Mouse (Mus musculus): Measurements from ENCODE around the gene Dmp1.

The Dmp1 gene

DNA sequence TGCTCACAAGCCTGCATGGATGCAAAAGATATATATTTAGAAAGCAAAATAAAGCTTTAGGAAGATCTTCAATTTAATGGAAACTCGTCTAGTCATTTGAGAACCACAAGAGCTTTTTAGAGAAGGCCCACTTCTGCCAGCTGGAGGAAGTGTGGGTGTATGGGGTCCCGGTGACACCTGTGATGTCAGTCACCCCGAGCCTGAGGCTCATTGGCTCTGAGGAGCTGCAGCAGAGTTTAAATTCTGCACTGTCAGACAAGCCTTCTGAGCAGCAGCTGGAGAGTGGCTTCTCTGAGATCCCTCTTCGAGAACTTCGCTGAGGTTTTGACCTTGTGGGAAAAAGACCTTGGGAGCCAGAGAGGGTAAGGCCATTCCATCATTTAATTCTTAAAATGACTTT is at the start of gene Dmp1:
TSS of gene Dmp1 (plus strand) at position 263 of the 400 bp plus-strand sequence.
- CTCF ChIA-PET = interaction anchor here in 1 of 4 experiments (0.9 kb wide), 1 partner anchor 128 kb away, joined by 3 read pairs; no protein-coding TSS in a partner anchor
- POLR2A ChIA-PET = no interaction called here

DNA sequence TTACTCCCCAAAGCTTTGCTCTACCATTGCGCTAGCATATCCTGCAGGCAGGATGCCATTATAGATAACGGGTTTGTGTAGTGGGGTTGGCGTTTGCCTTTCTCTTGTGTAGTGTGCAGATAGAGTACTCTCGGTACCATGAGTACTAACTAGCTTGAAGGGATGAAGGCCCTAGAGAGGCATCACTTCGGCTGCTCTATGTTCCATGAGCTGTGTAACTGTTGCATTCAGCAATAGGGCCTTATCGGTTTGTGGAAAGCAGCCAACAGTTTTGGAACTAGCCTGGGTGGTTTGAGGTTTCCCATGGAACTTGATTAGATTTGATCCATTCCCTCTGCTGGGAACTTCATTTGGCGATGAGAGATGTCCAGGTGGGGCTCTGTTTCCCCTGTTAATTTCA is 44.7 kb upstream of the Dmp1 start:
- ChIA-PET CTCF (interaction anchor here in 2 of 4 experiments (0.6 kb wide), 3 partner anchors 17 to 1184 kb away, joined by 4 to 7 read pairs (median 4); no protein-coding TSS in a partner anchor), POLR2A (interaction anchor here in 1 of 4 experiments (0.7 to 1.0 kb wide), 2 partner anchors 51 to 187 kb away, joined by 3 read pairs; no protein-coding TSS in a partner anchor)

DNA sequence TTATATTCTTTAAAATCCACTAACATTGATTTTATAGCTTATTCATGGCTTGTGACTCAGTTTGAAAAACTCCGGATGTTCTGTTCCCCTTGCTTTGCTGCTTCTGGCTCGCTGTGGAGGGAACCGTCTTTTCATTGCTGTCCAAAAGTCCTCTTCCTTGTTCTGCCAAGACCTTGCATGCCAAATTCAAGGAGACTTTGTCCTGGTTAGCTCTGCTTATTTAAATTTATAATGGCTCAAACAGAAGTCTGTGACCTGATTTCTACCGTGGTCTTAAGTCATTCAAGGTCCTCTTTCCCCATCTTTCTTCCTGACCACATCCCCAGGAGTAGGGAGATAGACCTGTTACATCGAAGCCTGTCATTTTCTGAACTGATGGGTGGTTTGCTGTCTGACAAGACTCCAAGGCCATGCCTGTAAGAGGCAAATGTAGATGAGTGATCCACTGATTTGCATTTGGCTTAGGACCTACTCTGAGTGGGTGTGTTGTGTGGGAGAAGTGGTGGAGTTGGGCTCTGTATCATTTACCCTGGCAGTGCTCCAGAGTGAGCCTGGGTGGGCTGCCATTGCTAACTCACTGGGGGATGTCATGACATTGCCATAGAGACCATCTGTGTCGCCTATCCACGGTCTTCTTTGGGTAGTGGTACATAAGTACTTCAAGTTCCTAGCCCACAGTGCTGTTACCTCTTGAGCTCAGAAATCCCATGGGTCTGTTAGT is 43.9 kb upstream of the Dmp1 start:
- ChIA-PET POLR2A (interaction anchor here in 2 of 4 experiments (0.7 to 1.0 kb wide), 2 partner anchors 23 to 188 kb away, joined by 3 to 4 read pairs; no protein-coding TSS in a partner anchor), CTCF (interaction anchor here in 1 of 4 experiments (0.6 kb wide), 1 partner anchor 1183 kb away, joined by 4 read pairs; no protein-coding TSS in a partner anchor)

DNA sequence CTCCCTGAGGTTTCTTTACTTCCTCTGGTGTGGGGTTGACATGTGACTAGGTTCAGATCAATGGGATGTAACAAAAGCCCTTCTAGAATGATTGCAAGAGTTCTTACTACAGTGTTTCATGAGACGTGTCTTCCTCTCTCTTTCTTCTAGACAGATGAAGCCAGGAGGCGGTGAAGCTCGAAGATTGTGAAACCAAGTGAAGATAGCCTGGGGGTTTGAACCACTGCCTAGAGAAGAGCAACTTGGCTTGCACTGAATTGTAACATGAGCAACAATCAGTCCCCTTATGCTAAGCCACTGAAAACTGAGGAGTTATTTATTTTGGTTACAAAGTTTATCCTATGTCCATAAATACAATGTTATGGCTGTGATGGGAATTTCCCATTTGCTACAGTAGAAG is 41.8 kb upstream of the Dmp1 start:
- CTCF ChIA-PET = no interaction called here
- POLR2A ChIA-PET = no interaction called here

DNA sequence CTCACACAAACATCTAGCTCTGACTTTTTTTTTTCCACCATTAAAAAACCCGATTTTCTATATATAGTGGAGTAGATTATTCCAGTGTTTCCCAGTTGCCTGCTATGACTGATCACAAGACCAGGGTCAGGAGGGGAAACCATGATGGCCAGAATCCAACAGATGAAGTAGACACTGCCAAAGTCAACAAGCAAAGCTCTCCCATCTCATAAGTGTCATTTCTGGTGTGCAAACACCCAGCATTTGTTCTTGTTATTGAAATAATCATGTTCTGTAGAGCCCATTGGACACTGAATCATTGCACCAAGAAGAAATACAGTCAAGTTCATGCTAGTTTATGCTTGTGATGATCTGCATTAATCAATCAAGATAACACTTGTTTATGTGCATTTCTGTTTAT is 41.0 kb upstream of the Dmp1 start:
- CTCF ChIA-PET = no interaction called here

DNA sequence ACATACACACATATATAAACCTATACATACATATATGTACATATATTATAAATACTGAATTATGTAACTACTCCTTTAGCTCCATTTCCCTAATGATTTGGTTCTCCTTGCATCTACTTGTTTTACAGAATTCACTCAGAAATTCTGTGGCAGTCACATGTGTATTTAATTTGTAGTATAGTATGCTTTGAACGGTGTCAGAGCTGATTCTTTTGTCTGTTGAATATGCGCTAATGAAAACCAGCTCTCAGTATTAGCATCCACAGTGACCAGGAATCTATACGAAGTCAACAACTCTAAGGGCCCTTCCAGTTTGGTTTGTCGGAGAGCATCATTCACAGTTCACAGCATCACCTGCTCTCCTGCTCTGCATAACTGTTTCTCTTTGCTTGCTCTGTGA is 38.9 kb upstream of the Dmp1 start:
- ChIA-PET POLR2A (interaction anchor here in 1 of 4 experiments (1.0 kb wide), 1 partner anchor 10 kb away, joined by 3 read pairs; no protein-coding TSS in a partner anchor), CTCF (no interaction called here)

More for the DNA sequence above, 41.0 kb upstream of the Dmp1 start:
- POLR2A ChIA-PET = no interaction called here

DNA sequence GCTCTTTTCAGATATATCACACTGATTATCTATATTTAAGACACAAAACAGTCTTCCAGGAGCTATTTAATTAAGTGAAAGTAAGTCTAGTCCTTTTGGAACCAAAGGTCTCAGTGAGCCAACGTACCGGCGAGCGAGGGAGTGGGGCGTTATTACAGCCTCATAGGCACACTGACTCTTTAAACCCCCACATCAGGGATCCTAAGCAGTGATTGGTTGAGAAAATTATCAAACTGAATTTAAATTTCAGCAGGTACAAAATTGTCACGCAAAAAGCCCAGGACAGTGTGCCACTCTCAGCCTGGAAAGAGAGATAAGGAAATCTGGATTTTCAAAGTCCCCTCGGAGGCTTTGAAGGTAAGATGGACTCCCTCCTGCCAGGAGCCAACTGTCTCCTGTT is 32.0 kb upstream of the Dmp1 start, which contains the start of gene Dspp:
TSS of gene Dspp (plus strand) at position 301 of the 400 bp plus-strand sequence.
- ChIA-PET POLR2A (interaction anchor here in 1 of 4 experiments (1.1 kb wide), 1 partner anchor 10 kb away, joined by 3 read pairs; no protein-coding TSS in a partner anchor), CTCF (interaction anchor here in 2 of 4 experiments (0.6 to 0.9 kb wide), 2 partner anchors 96 to 112 kb away, joined by 3 read pairs; no protein-coding TSS in a partner anchor)

DNA sequence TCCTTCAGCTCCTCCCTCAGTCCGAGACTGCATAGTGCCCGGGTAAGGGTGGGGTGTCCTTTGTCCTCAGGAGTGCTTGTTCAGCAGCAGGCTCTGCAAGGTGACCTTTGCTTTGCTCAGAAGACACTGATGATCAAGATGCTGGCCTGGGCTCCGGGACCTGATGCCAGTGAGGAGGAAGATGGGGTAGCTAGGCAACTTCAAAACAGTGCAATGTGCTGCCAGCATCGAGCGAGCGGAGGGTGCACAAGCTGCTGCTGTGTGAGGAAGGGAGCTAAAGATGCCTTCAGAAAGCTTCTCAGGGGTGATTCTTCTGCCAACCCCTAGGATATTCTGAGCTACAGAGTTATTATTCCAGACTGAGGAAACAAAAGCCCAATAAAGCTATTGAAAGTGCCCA is 29.3 kb upstream of the Dmp1 start:
- ChIA-PET POLR2A (interaction anchor here in 1 of 4 experiments (0.5 to 1.4 kb wide), 3 partner anchors 10 to 202 kb away, joined by 3 to 7 read pairs (median 3); no protein-coding TSS in a partner anchor), CTCF (no interaction called here)

DNA sequence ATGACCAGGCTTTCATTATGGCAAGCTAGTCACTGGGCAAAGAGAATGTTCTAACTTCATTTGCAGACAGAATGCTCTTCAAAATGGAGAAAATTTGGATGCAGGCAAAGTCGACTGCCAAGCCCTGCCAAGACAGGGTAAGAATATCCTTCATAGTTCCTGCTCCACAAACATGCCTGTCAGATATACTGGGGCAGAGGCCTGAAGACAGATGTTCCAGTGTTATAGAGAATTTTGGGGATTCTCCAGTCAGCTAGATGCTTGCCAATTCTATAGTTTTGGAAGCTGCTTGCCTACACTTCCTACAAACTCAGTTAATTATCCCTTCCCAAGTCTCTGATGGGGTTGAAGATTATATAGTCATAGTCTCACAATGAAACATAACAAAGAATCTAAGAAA is 18.7 kb upstream of the Dmp1 start:
- ChIA-PET POLR2A (no interaction called here), CTCF (no interaction called here)

DNA sequence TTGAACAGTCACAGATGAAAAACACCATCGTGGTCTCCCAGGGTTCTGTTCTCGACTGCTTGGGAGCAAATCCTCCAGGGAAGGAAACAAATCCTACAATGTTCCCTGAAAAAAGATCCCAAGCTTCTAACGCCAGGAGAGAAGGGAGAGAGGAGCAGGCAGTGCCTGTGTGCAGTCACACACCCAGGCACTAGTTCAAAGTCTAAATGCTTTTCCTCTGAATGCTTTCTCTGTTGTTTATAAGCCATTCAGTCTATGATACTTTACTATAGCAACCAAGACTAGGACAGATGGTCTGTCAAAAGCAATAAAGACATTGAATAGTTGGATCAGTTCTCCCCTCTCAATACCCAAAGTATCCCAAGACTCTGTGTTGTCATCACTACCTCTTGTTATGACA is 15.1 kb upstream of the Dmp1 start:
- ChIA-PET POLR2A (no interaction called here), CTCF (no interaction called here)

DNA sequence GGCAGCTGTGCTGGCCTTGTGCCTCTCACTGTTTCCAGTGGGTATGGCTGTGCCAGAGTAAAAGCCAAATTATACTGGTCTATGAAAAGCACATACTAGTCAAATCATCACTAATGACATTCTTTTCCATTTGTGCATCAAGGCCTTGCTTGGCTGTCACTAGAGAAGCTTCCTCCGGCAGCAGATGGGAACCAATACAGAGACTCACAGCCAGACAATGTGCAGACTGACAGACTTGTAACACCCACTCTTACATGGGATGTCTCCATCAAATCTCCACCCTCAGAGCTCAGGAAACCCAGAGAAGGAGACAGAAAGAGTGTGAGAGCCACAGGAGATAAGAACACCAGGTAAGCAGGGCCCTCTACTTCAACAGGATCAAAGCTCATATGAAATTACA is 7.3 kb upstream of the Dmp1 start:
- CTCF ChIA-PET = no interaction called here
- POLR2A ChIA-PET = interaction anchor here in 1 of 4 experiments (0.7 kb wide), 1 partner anchor 17 kb away, joined by 3 read pairs; no protein-coding TSS in a partner anchor

DNA sequence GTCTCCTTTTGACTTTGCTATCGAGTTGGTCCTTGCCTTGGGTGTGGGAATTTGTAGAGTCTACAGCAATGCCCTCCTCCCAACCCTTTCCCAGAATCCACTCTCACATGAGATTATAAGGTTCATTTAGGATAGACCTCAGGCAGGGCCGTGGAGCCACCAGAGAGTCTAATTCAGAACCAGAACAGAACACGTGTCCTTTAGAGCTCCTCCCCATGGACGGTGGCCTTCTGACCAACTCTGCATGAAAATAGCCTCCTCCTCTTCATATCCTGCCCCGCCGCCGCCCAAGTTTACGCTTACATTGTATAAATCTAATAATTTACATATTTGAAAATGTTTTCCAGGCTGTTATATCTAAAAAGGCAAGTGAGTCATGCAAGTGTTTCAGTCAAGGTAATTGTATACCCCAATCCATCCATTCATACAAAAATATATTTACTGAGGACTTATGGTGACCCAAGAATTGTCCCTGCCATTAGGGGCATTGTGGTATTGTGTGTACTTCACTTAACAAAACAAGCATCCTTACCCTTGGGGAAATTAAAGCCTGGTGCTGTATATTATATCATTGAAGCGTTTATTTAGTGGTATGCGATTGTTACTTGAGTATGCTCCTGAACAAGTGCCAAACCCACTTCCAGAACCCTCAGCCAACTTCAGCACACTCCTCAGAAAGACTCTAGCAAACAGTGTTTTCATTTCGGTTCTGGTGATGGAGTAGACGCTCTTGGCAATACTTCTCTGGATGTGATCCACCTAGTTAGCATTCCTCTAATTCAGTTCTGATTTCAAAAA is 1.1 kb upstream of the Dmp1 start:
- ChIA-PET CTCF (no interaction called here), POLR2A (no interaction called here)

DNA sequence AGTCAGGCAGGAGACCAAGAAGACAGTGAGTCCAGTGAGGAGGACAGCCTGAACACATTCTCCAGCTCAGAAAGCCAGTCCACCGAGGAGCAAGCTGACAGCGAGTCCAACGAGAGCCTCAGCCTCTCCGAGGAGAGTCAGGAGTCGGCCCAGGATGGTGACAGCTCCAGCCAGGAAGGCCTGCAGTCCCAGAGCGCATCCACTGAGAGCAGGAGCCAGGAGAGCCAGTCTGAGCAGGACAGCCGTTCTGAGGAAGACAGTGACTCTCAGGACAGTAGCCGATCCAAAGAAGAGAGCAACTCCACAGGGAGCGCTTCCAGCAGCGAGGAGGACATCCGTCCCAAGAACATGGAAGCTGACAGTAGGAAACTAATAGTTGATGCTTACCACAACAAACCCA is 10.1 kb downstream of the Dmp1 start:
- POLR2A ChIA-PET = interaction anchor here in 1 of 4 experiments (1.2 to 1.4 kb wide), 2 partner anchors 18 to 122 kb away, joined by 3 read pairs; no protein-coding TSS in a partner anchor

DNA sequence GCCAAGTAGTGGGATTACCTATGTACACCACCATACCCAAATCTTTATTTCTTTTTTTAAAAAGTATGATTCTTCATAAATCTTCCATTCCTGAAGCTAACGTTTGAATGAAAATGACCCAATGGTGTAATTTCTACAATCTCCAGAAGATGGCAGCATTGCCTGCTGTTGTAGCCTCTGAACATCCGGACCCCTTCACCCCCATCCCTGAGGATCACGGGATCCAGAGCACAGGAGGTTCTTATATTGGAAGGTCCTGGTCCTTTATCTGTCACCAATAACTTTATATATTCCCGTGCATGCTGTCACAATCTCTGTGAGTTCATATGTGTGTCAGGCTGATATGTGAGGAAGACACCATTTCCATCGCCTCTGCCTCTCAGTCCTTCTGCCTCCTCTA is 16.5 kb downstream of the Dmp1 start:
- ChIA-PET CTCF (interaction anchor here (0.6 to 2.1 kb wide), 20 partner anchors 8 to 278 kb away, joined by 3 to 13 read pairs (median 4); no protein-coding TSS in a partner anchor), POLR2A (interaction anchor here in 1 of 4 experiments (0.7 to 1.0 kb wide), 2 partner anchors 215 to 1427 kb away, joined by 3 to 7 read pairs; no protein-coding TSS in a partner anchor)

More for the DNA sequence above, 10.1 kb downstream of the Dmp1 start:
- CTCF ChIA-PET = no interaction called here

DNA sequence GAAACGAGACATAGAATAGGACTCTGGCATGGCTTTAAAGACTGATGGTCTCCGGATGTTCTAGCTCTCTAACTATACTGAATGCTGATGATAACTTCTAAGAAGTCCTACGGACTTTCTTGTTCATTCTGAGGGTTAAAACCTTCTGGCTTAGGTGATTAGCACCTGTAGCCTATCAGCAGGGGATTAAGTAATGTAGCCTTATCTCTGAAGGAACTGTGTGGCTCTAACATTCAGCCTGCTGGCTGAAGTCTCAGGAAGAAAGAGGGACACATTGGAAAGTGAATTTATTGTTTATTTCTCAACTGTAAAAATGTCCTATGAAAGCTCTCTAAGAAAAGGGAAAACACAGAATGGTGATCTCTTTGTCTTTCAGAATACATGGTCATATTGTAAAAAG is 21.9 kb downstream of the Dmp1 start:
- ChIA-PET CTCF (no interaction called here), POLR2A (no interaction called here)

DNA sequence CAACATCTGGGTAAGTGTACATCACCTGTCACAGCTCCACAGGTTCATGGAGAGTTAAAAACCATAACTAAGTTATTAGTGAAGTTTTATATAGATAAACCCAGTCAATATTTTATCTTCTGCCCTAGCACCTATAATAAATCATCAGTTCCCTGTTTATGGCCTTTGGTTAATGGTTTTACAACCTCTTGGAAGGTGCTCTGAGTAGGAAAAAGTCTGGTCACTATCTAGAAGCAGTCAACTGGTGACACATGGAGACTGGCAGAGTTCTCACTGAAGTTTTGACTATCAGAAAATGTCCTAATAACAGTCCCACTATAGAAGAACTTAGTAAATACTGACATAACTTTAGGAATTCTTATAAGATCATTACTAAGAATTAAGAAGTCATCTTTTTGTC is 22.3 kb downstream of the Dmp1 start:
- CTCF ChIA-PET = no interaction called here

DNA sequence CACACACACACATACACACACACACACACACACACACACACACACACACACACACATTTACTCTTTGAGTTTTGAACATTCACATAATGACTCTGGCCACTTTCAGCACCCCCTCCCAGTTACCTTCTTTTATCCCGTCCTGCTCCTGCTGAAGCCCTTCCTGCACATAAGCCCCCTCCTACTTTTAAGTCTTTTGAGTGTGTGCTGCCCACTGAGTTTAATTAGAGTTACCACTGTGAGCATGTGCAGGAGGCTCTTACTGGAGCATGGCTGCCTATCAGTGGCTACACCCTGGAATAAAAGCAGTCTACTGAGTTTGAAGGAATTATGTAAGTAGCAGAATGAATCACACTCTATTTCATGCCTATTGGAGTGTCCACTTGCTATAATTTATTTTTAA is 26.1 kb downstream of the Dmp1 start:
- ChIA-PET POLR2A (interaction anchor here in 1 of 4 experiments (0.7 kb wide), 1 partner anchor 136 kb away, joined by 4 read pairs; no protein-coding TSS in a partner anchor), CTCF (no interaction called here)

More for the DNA sequence above, 22.3 kb downstream of the Dmp1 start:
- POLR2A ChIA-PET = no interaction called here

DNA sequence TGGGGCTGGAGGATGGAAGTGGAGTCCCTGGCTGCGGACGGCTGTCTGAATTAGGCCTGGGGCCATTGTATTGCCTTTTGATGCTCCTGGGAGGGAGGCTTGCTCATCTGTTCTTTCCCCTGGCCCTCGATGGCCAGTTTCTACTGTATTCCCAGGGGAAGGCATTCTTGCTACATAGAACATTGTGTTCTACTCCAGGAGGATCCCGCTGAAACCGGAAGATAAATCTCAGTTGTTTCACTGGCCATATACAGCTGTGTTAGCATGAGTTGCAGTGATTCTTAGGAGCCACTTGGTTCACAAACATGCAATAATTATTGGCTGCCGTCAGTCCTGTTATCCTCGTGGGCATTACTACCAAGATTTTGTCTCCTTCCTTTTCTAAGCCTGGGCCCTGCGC is 34.3 kb downstream of the Dmp1 start:
- ChIA-PET POLR2A (interaction anchor here in 1 of 4 experiments (0.7 kb wide), 1 partner anchor 113 kb away, joined by 6 read pairs; no protein-coding TSS in a partner anchor), CTCF (no interaction called here)

DNA sequence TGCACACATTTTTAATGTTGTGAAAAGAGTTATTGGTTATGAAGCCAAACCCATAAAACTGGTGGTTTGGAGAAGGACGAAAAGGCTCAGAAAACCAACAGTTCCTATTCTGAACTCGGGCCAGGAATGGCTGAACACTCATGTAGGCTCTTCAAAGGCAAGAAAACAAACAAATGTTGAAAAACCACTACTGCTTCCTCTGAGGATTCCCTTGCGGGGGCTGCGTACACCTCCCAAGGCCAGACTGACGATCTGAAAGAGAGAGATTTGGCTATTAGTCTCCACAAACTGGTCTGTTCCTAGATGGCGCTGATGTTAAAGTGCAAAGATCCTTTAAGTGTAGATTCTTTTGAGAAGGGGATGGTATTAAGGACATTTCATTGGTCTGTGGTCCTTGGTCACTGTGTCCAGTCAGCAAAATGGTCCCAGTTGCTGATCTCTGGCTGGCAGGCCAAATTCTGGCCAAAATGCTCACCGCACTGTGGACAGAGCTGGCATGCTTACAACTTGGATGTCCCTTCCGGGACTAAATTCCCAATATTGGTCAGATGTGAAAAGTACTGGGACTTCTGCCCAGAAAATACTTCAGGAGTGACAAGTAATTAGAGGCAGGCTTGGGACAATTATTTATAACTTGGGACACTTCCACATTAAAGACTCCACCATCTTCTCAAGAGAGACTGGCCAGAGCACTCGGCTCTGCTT is 37.4 kb downstream of the Dmp1 start:
- CTCF ChIA-PET = no interaction called here

More for the DNA sequence above, 37.4 kb downstream of the Dmp1 start:
- POLR2A ChIA-PET = interaction anchor here in 1 of 4 experiments (0.5 to 0.8 kb wide), 2 partner anchors 16 to 273 kb away, joined by 3 to 4 read pairs; no protein-coding TSS in a partner anchor

Measured in embryonic stem cell, embryonic (primary cell).